Mouse (Mus musculus) testis, adult 2 months (tissue): ENCODE measurements around the gene Atp13a2. TPM values are rescaled to one million over a fixed set of nuclear protein-coding genes. Genes with fewer than 3 reads are reported as not detected.

Source experiments
- H3K27ac ChIP-seq: fragments of 200-500 bp; 2 replicates; pipeline ENCODE4 v1.5.1; 2012; ENCODE audit warnings: low read depth, low read length; ENCODE audit not compliant: control insufficient read depth, insufficient read depth
- H3K27me3 ChIP-seq: fragments of 200-500 bp; 2 replicates; pipeline ENCODE4 v1.6.1; 2012; ENCODE audit warnings: mild to moderate bottlenecking, low read length, moderate library complexity; ENCODE audit not compliant: control insufficient read depth, insufficient read depth
- H3K36me3 ChIP-seq: fragments of 200-500 bp; 2 replicates; pipeline ENCODE4 v1.6.1; 2012; ENCODE audit warnings: mild to moderate bottlenecking, low read length; ENCODE audit not compliant: control insufficient read depth, insufficient read depth
- H3K4me1 ChIP-seq: fragments of 200-500 bp; 2 replicates; pipeline ENCODE4 v1.6.1; 2012; ENCODE audit warnings: low read length; ENCODE audit not compliant: control insufficient read depth, insufficient read depth
- H3K4me3 ChIP-seq: fragments of 200-500 bp; 2 replicates; pipeline ENCODE4 v1.5.1; 2012; ENCODE audit warnings: low read depth, mild to moderate bottlenecking, low read length, moderate library complexity, mixed read lengths; ENCODE audit not compliant: control insufficient read depth
- CTCF ChIP-seq: fragments of 200-500 bp; IDR thresholded peaks from 2 replicates; pipeline ENCODE4 v1.5.1; 2012; ENCODE audit warnings: low read depth, mild to moderate bottlenecking, inconsistent platforms, low read length, moderate library complexity; ENCODE audit not compliant: control insufficient read depth, insufficient read depth, insufficient replicate concordance
- POLR2A ChIP-seq: fragments of 200-500 bp; IDR thresholded peaks from 2 replicates; pipeline ENCODE4 v1.6.1; 2012; ENCODE audit warnings: low read depth, mild to moderate bottlenecking, inconsistent platforms, low read length, moderate library complexity; ENCODE audit not compliant: control insufficient read depth
- polyA plus RNA-seq: library from polyadenylated mRNA; depleted of rRNA; stranded (reverse); fragments of >200 nt; gene quantifications from 2 replicates; pipeline ENCODE4 v1.2.3, GENCODE M21; 2012; rRNA removed

Gene Atp13a2
- 40.8 and 41.6 TPM in 2 replicates for polyA plus RNA-seq

DNA sequence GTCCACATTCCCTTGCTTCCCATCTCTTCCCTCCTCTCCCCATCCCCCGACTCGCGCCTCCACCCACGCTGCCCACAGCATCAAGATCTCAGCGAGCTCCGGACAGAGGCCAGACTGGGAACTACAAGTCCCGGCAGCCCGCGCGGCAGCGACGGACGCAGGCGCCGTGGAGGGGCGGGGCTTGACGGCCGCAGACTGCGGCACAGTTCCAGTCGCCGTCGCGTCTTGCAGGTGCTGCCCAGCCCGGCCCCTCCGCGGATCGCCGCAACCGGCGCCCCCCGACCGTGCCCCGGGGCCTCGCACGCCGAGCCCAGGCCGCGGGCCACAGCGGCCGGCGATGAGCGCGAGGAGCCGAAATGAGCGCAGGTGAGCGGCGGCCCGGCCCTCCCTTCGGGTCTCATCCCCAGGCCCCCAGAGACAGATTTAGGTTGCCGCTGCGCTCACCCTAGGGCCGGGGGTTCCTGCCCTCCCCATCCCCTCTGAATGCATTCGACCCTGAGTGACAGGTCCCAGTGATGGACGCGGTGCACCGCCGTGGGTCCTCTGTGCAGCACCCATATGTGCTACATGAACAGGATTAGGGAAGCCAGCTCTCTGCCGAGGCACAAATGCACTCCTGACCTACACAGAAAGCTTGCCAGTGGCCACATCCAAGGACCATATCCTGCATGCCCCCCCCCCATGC is at the start of gene Atp13a2:
Atp13a2 (plus strand) TSS at position 163 of the 685 bp plus-strand sequence.
- Histone ChIP-seq H3K27ac (0 out of 2 replicates have a peak within 1 kb of the TSS, but pooled peaks have one; percentile 24), H3K27me3 (no peaks in the 10 kb centered on the region), H3K4me1 (peaks cover 7% of the 10 kb centered on the region), H3K36me3 (no peaks in the 10 kb centered on the region), H3K4me3 (peak within 1 kb of the TSS; percentile 88)
- TF ChIP-seq POLR2A = peak; percentile 51; the same call in 1 of the 2 replicates
- 0 out of 2 replicates have a peak, but pooled peaks have one; percentile 8 for TF ChIP-seq CTCF

DNA sequence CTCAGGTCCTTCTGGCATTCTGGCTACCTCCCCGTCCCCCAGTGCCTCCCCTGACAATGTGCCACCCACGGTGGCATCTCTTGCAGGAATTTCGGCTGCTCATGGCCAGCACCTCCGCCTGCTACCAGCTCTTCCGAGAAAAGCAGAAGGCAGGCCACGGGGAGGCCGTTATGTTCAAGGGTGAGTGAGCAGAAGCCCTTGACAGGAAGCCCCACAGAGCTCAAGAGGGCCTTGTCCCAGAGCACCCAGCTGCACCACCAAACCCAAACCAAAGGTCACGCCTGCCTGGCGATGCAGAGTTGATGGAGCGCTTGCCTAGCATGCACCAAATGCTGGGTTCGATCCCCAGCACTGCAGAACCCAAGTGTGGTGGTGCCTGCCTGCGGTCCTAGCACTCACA is 42.3 kb upstream of the Atp13a2 start:
- no peak for TF ChIP-seq POLR2A
- TF ChIP-seq CTCF = no peak
- H3K27ac ChIP-seq = no peak overlapping the region
- H3K4me1 ChIP-seq = no peaks in the 10 kb centered on the region
- no peaks in the 10 kb centered on the region for H3K27me3 ChIP-seq
- H3K4me3 ChIP-seq = no peak overlapping the region
- no peaks in the 10 kb centered on the region for H3K36me3 ChIP-seq

DNA sequence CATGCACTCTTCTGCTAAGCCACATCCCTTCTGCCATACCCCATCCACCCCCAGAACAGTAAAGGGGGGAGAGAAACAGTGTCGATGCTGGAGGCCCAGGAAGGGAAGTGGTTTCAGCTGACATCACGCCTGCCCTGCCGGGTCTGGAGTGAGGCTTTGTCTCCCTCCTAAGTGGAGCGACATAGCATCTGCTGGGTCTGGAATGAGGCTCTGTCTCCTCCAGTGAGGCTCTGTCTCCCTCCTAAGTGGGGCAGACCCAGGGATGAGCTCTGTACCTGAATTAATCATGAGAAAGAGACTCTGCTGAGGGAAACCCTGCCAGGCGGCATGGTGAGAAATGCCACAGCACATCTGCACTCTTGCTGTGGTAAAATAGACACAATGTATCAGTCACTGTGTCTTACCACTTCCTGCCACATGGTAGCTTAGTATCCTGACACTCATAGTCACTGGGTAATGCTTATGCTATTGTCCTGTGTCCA is 41.7 kb upstream of the Atp13a2 start:
- H3K4me3 ChIP-seq = no peak overlapping the region
- H3K4me1 ChIP-seq = no peaks in the 10 kb centered on the region
- no peak for TF ChIP-seq CTCF
- TF ChIP-seq POLR2A = no peak
- H3K27ac ChIP-seq = no peak overlapping the region
- no peaks in the 10 kb centered on the region for H3K36me3 ChIP-seq
- H3K27me3 ChIP-seq = no peaks in the 10 kb centered on the region

DNA sequence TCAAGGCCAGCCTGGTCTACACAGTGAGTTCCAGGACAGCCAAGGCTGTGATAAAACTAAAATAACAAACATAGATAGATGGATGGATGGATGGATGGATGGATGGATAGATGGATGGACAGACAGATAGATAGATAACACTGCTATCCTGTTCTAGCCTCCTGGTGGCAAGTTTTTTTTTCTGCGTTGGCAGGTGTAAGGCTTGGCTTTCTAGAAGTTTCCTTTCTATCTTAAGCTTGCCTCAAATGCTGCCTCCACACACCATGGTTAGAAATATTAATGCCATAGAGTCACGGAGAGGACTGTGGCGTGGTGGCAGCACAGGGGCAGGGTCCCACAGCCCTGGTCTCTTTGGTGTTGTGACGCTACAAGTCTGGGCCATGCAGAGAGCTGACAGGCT is 41.1 kb upstream of the Atp13a2 start:
- H3K4me3 ChIP-seq = no peak overlapping the region
- TF ChIP-seq POLR2A (no peak), CTCF (no peak)

DNA sequence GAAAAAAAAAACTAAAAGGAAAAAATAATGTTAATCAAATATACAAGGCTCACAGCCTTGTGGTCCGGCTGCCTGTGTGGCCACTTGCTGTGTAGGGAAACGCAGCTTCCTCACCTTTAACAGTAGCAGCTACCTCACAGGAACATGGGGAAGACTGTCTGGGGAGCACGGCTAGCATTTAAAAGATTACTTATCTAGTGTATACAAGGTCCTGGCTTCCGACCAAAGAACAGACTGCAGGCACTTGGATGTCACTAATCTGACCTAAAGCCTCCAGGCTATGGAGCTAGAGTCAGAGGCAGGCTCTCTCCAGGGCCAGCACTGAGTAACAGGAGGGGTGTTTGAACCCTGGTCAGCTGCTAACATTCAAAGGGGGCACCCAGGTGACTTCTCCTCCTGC is 40.6 kb upstream of the Atp13a2 start:
- H3K27ac ChIP-seq = no peak overlapping the region
- H3K4me1 ChIP-seq = no peaks in the 10 kb centered on the region
- H3K27me3 ChIP-seq = no peaks in the 10 kb centered on the region
- TF ChIP-seq CTCF = no peak
- no peak for TF ChIP-seq POLR2A
- no peak overlapping the region for H3K4me3 ChIP-seq
- H3K36me3 ChIP-seq = no peaks in the 10 kb centered on the region

More for the DNA sequence above, 41.1 kb upstream of the Atp13a2 start:
- Histone ChIP-seq H3K4me1 (no peaks in the 10 kb centered on the region), H3K27me3 (no peaks in the 10 kb centered on the region), H3K36me3 (no peaks in the 10 kb centered on the region), H3K27ac (no peak overlapping the region)

DNA sequence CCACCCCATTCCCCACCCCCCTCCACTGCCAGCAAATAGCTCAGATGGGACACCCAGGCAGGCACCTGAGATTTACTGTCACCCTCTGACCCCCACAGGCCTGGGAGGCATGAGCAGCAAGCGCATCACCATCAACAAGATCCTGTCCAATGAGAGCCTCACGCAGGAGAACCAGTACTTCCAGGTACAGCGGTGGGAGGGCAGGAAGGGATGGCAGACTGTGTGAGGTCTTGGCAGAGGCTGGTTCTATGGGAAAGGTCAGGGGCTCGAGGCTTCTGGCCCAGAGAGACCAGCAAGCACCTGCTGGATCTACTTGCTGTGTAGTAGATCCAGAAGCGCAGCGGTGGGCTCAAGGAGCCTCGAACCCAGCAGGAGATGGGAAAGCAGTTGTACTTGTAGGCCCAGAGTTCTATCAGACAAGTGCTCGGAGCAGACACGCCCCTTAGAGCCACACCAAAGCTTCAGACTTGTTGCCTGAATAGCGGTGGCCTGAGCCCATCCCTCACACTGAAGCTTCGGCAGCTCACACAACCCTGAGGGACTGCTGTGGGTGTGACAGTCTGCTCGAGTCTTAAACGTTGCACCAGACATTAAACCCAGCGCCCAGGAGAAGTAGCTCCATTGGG is 40.0 kb upstream of the Atp13a2 start:
- Histone ChIP-seq H3K4me3 (no peak overlapping the region), H3K36me3 (no peaks in the 10 kb centered on the region), H3K27ac (no peak overlapping the region), H3K4me1 (no peaks in the 10 kb centered on the region), H3K27me3 (no peaks in the 10 kb centered on the region)
- TF ChIP-seq CTCF = no peak
- no peak for TF ChIP-seq POLR2A
